Mouse (Mus musculus): ENCODE results near the gene Ppp2r5b.

- TF ChIP-seq CTCF (IDR thresholded peaks at IDR 0.05; ENCODE audit: low read depth) (no peak), EP300 (IDR thresholded peaks at IDR 0.05; ENCODE audit: low read depth) (no peak)
These were observed 45.7 kb upstream of the Ppp2r5b start for GRCm38 (mm10) chr19:6281122-6282020.
